Mouse (Mus musculus) spleen, adult 2 months (tissue): ENCODE results near the gene Frrs1l.

ENCODE experiments used
- CTCF ChIP-seq: fragments of 200-500 bp; IDR thresholded peaks from 2 replicates; pipeline ENCODE4 v1.5.1; 2011; ENCODE audit warnings: mild to moderate bottlenecking, inconsistent platforms; ENCODE audit not compliant: insufficient read depth, insufficient read length, insufficient replicate concordance; ENCODE audit errors: extremely low read depth
- POLR2A ChIP-seq: fragments of 200-500 bp; IDR thresholded peaks from 2 replicates; pipeline ENCODE4 v1.6.1; 2011; ENCODE audit warnings: low read depth, low read length, inconsistent platforms

DNA sequence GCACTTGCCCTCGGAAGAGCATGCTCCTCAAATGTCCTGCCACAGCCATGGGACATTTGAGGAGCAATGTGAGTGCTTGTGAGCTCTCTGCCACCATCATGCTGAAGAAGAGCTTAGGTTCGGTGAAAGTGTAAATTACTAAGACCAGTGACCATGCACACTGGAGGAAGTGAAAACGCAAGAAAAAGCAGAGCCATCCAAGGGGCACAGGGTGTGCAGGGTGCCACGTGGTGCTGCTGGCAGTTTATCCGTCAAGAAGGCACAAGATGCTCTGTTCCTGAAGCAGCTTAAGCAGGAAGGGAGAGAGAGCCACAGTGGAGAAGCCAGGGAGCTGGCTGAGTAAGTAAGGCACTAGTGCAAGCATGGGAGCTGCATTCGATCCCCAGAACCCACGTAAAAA, 47.4 kb upstream of the Frrs1l start:
- TF ChIP-seq POLR2A (no peak), CTCF (no peak)
